Comparison of ENCODE assay signal across 10 mouse cellular contexts in genomic region chr7:111547069-111547468, GRCm38 (mm10).
DNase-seq lines count a peak whose midpoint lies in the region; ATAC-seq lines count a peak whose summit lies in the region.
"Had no signal": no experiment of that assay in that cellular context is flagged by ENCODE, and none has a peak within 500 bp of the region (broad histone marks: within the 10 kb centered on the region; RNA-seq: fewer than 3 reads in every experiment).

No protein-coding gene starts in this region.

- peaks cover 22% of the 10 kb centered on the region for H3K4me1 ChIP-seq in forebrain, embryonic 10.5 days
- H3K4me1 ChIP-seq in neural tube, embryonic 13.5 days (replicated peaks), result peaks cover 21% of the 10 kb centered on the region
- no peaks in the 10 kb centered on the region for H3K4me1 ChIP-seq in intestine, embryonic 15.5 days (replicated peaks)
- H3K4me1 ChIP-seq: embryonic facial prominence, embryonic 13.5 days had no signal

- peak; percentile 18 to 28 for DNase-seq in cerebellum, adult 18-20 months
- DNase-seq in cerebellum, adult 8-10 months, result no peak
- peak; percentile 23 for DNase-seq in forebrain, embryonic 10.5 days (ENCODE audit: extremely low spot score, low spot score)
- peak; percentile 13 to 45 for DNase-seq in kidney, postnatal 25 days
- DNase-seq in urinary bladder, postnatal 36 days (ENCODE audit: low spot score in 2 of 2), result no peak

- 68% methylated on average over 10 of the region's 10 CpGs for WGBS in forebrain, embryonic 10.5 days
- 21% methylated on average over 10 of the region's 10 CpGs for WGBS in neural tube, embryonic 13.5 days
- WGBS in intestine, embryonic 15.5 days, result 62% methylated on average over 10 of the region's 10 CpGs

- H3K9ac ChIP-seq in neural tube, embryonic 13.5 days, result no peak overlapping the region
- no peak overlapping the region for H3K9ac ChIP-seq in intestine, embryonic 15.5 days
- H3K9ac ChIP-seq: embryonic facial prominence, embryonic 13.5 days had no signal

- H3K27me3 ChIP-seq in forebrain, embryonic 10.5 days (ENCODE audit: poor library complexity, severe bottlenecking), result no peaks in the 10 kb centered on the region
- H3K27me3 ChIP-seq in neural tube, embryonic 13.5 days, result no peaks in the 10 kb centered on the region
- no peaks in the 10 kb centered on the region for H3K27me3 ChIP-seq in intestine, embryonic 15.5 days (replicated peaks)
- H3K27me3 ChIP-seq: embryonic facial prominence, embryonic 13.5 days had no signal

- peak overlapping the region; percentile 11; the same call in 1 of the 2 replicates for H3K27ac ChIP-seq in forebrain, embryonic 10.5 days
- H3K27ac ChIP-seq in neural tube, embryonic 13.5 days (replicated peaks), result peak overlapping the region; percentile 47
- H3K27ac ChIP-seq in intestine, embryonic 15.5 days, result no peak overlapping the region
- H3K27ac ChIP-seq: embryonic facial prominence, embryonic 13.5 days; macrophage had no signal

- H3K9me3 ChIP-seq in forebrain, embryonic 10.5 days, result no peaks in the 10 kb centered on the region
- H3K9me3 ChIP-seq in neural tube, embryonic 13.5 days, result no peaks in the 10 kb centered on the region
- H3K9me3 ChIP-seq in intestine, embryonic 15.5 days, result no peaks in the 10 kb centered on the region
- H3K9me3 ChIP-seq: embryonic facial prominence, embryonic 13.5 days had no signal

- peak overlapping the region; percentile 36 for H3K4me2 ChIP-seq in neural tube, embryonic 13.5 days
- H3K4me2 ChIP-seq in intestine, embryonic 15.5 days (replicated peaks), result no peak overlapping the region
- H3K4me2 ChIP-seq: embryonic facial prominence, embryonic 13.5 days had no signal

- peak; percentile 65 for ATAC-seq in neural tube, embryonic 13.5 days (ENCODE audit: low read depth)
- ATAC-seq in granulocyte monocyte progenitor cell, adult 5-6 weeks (replicated peaks; ENCODE audit: poor library complexity, severe bottlenecking), result no peak
- no peak for ATAC-seq in intestine, embryonic 15.5 days

- no peaks in the 10 kb centered on the region for H3K36me3 ChIP-seq in forebrain, embryonic 10.5 days (replicated peaks)
- H3K36me3 ChIP-seq in neural tube, embryonic 13.5 days, result no peaks in the 10 kb centered on the region
- H3K36me3 ChIP-seq in intestine, embryonic 15.5 days, result no peaks in the 10 kb centered on the region
- H3K36me3 ChIP-seq: embryonic facial prominence, embryonic 13.5 days had no signal

- no peak overlapping the region for H3K4me3 ChIP-seq in forebrain, embryonic 10.5 days
- H3K4me3 ChIP-seq in neural tube, embryonic 13.5 days, result 0 out of 2 replicates have a peak overlapping the region, but pooled peaks have one; percentile 3
- no peak overlapping the region for H3K4me3 ChIP-seq in intestine, embryonic 15.5 days (replicated peaks)
- H3K4me3 ChIP-seq: embryonic facial prominence, embryonic 13.5 days had no signal

Comparison
In these comparisons a context has a peak if more than half of its experiments do, and no peak if none do; other contexts are left out.
1. DNase-seq: peak in cerebellum, adult 18-20 months (2 of 2), forebrain, embryonic 10.5 days (single experiment) and kidney, postnatal 25 days (2 of 2); none in cerebellum, adult 8-10 months (single experiment) and urinary bladder, postnatal 36 days (0 of 2).